Mouse (Mus musculus): Measurements from ENCODE around the gene Kpna3. TPM values are rescaled to one million over a fixed set of nuclear protein-coding genes. Genes with fewer than 3 reads are reported as not detected.
A peak's percentile ranks its signal among the peaks of the same experiment; 100 is the strongest.
"Not testable (repeated sequence)": the region's sequence is repeated elsewhere in the genome, so short reads cannot be mapped to it uniquely, and the experiment has no call there.

Kpna3 gene
- polyA plus RNA-seq (2012; ENCODE audit: insufficient read depth, insufficient read length, missing spikeins): 20.5 and 23.6 TPM in 2 replicates

DNA sequence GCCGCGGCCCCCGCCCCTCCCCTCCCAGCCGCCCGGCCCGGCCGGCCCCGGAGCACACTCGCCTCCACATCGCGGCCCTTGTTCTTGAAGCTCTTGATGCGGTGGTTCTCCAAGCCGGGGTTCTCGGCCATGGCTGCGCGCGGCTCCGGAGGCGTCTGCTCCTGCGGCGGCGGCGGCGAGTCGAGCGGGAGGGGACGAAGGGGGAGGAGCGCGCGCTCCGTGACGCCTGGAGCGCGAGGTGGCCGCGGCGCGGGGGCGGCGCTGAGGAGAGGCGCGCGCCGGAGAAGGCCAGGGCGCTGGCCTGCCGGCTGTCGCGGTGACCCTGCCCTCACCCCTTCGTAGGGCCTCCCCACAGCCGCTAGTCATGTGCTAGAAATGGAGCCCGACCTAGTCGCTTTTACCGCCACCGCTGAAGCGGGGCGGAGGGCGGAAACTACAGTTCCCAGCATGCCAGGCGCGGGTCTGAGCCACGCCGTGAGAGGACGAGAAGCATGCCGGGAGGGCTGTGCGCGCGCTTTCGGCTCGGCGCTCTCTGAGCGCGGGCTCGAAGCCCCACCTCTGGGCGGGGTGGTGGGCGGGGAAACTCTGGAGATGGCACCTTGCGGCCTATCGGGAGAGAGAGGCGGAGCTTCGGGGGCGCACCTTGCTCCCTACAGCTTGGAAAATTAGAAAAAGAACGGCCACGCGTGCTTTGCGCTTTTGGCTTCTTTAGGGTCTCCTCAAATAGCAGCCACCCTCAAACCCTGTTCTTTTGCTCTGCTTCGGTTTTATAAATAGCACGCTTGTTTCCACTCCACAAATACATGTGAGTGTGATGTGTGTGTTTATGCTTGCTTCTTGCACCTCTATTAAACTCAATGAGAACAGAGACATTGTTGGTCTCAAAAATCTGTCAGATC is at the start of gene Kpna3:
TSS of gene Kpna3 (minus strand) at position 214 of the 899 bp plus-strand sequence.
- Histone ChIP-seq H3K27ac (replicated peaks; ENCODE audit: low read depth, low read length) (peak within 1 kb of the TSS; percentile 54; the same call in 1 of the 2 replicates), H3K4me3 (ENCODE audit: insufficient read depth, low read depth, low read length) (peak within 1 kb of the TSS; percentile 68), H3K4me1 (ENCODE audit: control insufficient read depth, insufficient read depth, insufficient read length, low read length) (no peaks in the 10 kb centered on the region)

DNA sequence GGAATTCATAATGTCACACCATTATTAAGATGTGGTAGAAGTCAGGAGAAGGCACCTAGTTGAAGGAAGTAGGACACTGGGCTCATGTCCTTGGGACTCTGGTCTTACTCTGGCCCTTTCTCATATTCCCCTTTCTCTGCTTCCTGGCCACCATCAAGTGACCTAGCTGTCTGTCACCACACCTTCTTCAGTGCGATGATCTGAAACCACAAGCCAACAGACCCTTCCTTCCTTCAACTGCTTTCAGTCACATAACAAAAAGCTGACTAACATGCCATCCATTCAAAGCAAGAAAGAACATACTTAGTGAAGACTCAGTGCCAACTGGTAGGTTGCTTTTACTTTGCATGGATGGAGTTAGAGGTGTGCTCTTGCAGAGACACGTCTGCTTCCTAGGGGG is 20.7 kb upstream of the Kpna3 start:
- no peak overlapping the region for H3K27ac ChIP-seq (replicated peaks; ENCODE audit: low read depth, low read length)
- H3K4me1 ChIP-seq (ENCODE audit: control insufficient read depth, insufficient read depth, insufficient read length, low read length): no peaks in the 10 kb centered on the region; the same call in 1 of the 2 replicates
- H3K4me3 ChIP-seq (ENCODE audit: insufficient read depth, low read depth, low read length): no peak overlapping the region

DNA sequence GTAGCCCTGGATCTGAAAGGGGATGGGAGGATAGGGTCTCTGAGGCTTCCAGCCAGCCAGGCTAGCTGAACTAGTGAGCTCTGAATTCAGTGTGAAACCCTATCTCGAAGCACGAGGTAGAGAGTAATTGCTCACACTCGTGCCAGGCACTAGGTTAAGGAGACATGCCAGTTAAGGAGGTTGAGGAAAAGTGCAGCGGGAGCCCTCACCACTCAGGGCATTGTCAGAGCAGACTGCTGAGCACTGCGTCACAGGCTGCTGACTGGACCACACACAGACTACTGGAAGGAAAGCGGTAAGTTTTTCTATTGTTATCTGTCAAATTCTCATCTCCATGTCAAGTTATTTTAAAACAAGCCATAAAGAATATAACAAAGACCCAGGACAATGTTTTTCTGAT is 17.8 kb upstream of the Kpna3 start:
- H3K4me1 ChIP-seq (ENCODE audit: control insufficient read depth, insufficient read depth, insufficient read length, low read length): peaks cover 7% of the 10 kb centered on the region; the same call in 1 of the 2 replicates
- no peak overlapping the region for H3K4me3 ChIP-seq (ENCODE audit: insufficient read depth, low read depth, low read length)
- no peak overlapping the region for H3K27ac ChIP-seq (replicated peaks; ENCODE audit: low read depth, low read length)

DNA sequence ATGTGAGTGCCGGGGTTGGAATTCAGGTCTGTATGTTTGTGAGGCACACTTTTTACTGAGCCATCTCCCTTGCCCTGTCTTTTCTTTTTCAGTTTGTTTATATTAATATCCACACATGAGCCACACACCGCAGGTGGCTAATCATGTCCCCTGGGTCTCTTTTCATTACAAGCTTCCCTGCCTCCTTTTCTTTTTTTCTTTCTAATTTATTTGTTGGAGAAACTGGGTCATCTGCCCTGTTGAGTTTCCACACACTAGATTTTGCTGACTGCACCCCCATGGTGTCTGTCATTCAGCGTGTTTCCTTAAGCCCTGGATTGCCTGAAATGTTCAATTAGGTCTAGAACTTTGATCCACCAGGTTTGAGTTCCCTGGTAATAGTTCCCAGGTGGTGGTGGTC is 15.9 kb upstream of the Kpna3 start:
- Histone ChIP-seq H3K4me3 (ENCODE audit: insufficient read depth, low read depth, low read length) (no peak overlapping the region), H3K27ac (replicated peaks; ENCODE audit: low read depth, low read length) (no peak overlapping the region), H3K4me1 (ENCODE audit: control insufficient read depth, insufficient read depth, insufficient read length, low read length) (peaks cover 11% of the 10 kb centered on the region; the same call in 1 of the 2 replicates)

DNA sequence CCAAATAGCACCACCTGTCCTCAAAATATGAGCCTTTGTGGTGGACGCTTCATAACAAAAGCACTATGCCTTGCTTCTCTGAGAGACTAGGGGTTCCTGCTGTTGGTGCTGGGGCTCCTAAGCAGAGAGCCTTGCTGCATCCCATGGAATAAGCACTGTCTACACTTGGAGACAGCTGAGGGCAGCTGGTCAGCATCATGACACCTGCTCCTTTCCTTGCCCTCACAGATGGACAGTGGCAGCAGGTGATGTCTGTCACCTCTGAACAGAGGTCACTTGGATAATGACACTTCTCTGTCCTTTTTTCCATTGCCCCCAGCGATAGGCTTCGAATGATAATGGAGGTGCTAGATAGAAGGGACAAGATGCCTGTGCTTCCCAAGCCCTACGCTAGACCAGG is 13.4 kb upstream of the Kpna3 start:
- Histone ChIP-seq H3K4me3 (ENCODE audit: insufficient read depth, low read depth, low read length) (no peak overlapping the region), H3K4me1 (ENCODE audit: control insufficient read depth, insufficient read depth, insufficient read length, low read length) (peaks cover 11% of the 10 kb centered on the region; the same call in 1 of the 2 replicates), H3K27ac (replicated peaks; ENCODE audit: low read depth, low read length) (no peak overlapping the region)

DNA sequence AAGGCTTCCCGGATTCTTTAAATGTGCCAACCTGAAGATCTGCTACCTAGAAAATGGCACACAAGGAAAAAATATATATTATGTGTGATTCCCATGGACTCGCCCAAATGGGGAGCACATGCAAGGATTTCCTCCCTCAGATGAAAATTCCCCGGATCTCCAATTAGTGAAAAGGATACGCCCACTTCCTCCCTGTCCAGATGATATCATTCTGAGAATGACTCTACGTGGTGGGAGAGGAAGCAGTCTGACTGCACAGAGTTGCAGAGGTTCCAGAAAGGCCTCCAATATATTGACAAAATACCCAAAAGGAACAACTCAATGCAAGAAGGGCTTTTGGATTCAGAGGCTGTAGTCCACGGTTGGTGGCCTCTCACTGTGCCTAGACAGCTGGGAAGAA is 12.8 kb upstream of the Kpna3 start:
- no peak overlapping the region for H3K27ac ChIP-seq (replicated peaks; ENCODE audit: low read depth, low read length)
- no peak overlapping the region for H3K4me3 ChIP-seq (ENCODE audit: insufficient read depth, low read depth, low read length)
- peaks cover 11% of the 10 kb centered on the region; the same call in 1 of the 2 replicates for H3K4me1 ChIP-seq (ENCODE audit: control insufficient read depth, insufficient read depth, insufficient read length, low read length)

DNA sequence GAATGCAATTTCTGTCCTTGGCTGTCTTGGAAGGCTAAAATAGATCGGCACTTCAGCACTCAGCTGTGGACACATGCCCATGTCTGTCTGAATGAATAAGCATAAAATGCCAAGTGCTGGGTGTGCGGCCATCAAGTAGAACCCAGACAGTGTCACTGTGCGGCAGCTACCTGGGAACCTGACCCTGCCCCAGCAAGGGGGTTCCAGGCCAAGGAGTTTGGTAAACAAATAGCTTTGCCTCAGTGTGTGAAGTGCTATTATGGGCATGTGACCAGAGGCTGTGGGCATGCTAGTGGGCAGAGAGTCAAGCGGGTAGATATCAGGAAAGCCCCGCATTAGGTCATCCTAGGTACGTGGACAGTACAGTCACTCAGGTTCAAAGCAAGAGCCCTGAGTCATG is 8.1 kb upstream of the Kpna3 start:
- no peak overlapping the region for H3K27ac ChIP-seq (replicated peaks; ENCODE audit: low read depth, low read length)
- H3K4me1 ChIP-seq (ENCODE audit: control insufficient read depth, insufficient read depth, insufficient read length, low read length): peaks cover 7% of the 10 kb centered on the region; the same call in 1 of the 2 replicates
- no peak overlapping the region for H3K4me3 ChIP-seq (ENCODE audit: insufficient read depth, low read depth, low read length)

DNA sequence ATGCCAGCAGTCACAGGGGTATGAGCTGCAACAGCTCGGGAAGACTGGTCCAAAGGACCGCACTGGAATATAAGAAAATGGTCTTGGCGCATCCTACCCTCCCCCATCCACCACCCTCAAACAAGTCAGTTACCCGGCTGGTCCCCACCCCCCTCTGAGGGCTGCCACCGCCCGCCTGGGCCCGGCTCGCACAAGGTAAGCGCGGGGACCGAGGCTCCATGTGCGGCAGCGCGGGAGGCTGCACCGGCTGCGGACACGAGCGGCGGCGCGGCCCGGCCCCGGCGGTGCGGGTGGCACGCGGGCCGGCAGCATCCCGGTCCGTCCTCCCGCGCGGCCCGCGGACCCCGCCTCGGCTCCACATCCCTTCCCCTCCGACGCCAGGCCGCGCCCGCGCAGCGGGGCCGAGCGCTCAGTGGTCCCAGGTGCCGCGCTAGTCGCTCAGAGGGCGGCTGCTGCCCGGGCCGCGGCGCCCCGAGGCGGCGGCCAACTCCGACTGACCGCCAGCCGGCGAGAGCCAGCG is 473 bp downstream of the Kpna3 start:
- Histone ChIP-seq H3K27ac (replicated peaks; ENCODE audit: low read depth, low read length) (0 out of 2 replicates have a peak overlapping the region, but pooled peaks have one; percentile 0), H3K4me1 (ENCODE audit: control insufficient read depth, insufficient read depth, insufficient read length, low read length) (no peaks in the 10 kb centered on the region), H3K4me3 (ENCODE audit: insufficient read depth, low read depth, low read length) (peak overlapping the region; percentile 68)

DNA sequence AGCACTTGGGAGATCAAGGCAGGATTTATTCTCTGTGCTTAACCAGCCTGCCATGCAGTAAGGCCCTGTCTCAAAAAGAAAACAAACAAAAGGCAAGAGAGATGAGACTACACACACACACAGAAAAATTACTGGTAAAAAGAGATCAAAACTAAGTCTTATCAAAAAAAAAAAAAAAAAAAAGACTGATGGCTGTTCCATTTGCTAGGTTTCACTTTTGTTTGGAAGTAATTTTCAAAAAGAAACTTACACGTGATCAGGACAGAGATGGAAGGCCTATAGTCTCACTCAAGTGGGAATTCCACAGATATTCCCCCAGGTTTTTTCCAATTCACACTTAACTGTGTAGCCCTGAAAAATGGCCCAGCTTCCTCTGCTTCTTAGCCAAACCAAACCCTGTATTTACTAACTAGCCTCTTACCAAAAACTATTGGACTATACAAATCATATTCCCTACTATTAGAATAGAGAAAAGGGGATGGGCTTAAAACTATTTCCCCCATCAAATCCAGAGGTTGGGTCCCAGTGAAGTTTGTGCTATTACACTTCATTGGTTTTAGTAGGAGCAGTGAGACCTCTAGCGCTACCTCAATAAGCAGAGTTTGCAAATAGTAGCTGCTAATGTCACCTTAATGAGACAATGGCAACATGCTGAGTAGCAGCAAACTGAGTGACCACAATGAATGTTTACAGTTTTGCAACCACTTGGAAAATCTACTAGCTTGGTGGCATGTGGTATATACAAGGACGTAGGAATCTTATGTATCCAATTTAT is 1.3 kb downstream of the Kpna3 start:
- Histone ChIP-seq H3K4me1 (ENCODE audit: control insufficient read depth, insufficient read depth, insufficient read length, low read length) (no peaks in the 10 kb centered on the region), H3K4me3 (ENCODE audit: insufficient read depth, low read depth, low read length) (peak overlapping the region; percentile 68; the same call in 1 of the 2 replicates), H3K27ac (replicated peaks; ENCODE audit: low read depth, low read length) (no peak overlapping the region)

DNA sequence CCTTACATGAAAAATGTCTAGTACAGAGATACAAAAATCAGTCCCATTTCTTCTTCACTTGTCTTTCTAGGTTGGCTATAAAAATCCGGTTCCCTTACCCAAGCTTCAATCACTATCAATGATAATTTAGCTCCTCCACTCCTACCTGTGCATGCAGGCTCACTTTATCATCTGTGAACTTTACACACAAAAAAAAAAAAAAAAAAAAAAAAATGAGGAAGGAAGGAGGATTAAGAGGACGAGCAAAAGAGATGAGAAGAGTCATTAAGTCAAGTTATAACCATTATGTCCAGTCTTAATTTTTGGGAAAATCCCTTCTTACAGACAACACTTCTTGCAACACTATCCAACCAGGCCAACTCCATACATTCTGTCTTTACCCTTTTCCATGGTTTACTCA is 2.8 kb downstream of the Kpna3 start:
- Histone ChIP-seq H3K27ac (replicated peaks; ENCODE audit: low read depth, low read length) (no peak overlapping the region), H3K4me3 (ENCODE audit: insufficient read depth, low read depth, low read length) (no peak overlapping the region), H3K4me1 (ENCODE audit: control insufficient read depth, insufficient read depth, insufficient read length, low read length) (no peaks in the 10 kb centered on the region)

DNA sequence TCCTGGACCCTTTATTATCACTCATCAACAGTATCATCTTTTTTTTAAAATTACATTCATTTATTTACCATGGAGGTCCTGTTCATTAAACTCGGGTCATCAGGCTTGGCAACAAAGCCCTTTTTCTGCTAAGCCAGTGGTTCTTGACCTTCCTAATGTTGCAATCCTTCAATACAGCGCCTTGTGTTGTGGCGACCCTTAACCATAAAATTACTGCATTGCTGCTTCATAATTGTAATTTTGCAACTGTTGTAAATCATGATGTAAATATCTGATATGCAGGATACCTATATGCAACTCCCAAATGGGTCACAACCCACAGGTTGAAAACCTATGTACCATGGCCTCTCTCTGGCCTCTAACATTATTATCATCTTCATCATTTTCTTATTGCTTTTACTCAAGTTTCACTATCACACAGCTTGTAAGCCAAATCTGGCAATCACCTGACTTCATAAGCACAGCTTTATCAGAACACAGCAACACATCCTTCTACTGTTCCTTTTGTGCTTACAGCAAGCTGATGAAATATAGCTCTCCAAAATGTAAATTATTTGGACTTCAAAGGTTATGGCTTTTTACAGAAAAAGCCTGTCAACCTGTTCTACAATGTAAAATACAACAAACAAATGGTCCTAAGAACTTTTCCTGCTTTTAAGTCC is 11.4 kb downstream of the Kpna3 start:
- H3K4me1 ChIP-seq (ENCODE audit: control insufficient read depth, insufficient read depth, insufficient read length, low read length): peaks cover 2% of the 10 kb centered on the region; the same call in 1 of the 2 replicates
- H3K27ac ChIP-seq (replicated peaks; ENCODE audit: low read depth, low read length): no peak overlapping the region
- no peak overlapping the region for H3K4me3 ChIP-seq (ENCODE audit: insufficient read depth, low read depth, low read length)

DNA sequence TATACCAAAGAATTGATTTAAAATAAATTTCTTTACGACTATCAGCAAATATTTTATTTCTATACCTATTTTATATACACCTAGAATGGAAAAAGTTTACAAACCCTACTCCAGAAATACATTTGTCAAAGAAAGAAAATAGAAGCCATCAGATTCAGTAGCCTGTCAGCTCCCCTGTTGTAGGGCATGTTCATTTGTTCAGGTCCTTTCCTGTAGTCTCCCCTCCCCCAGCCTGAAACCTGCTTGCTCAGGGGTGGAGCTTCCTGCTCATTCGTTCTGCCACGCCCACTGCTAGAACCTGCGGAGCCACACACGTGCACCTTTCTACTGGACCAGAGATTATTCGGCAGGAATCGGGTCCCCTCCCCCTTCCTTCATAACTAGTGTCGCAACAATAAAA is 12.6 kb downstream of the Kpna3 start:
- not testable (repeated sequence) for H3K4me3 ChIP-seq (ENCODE audit: insufficient read depth, low read depth, low read length); H3K27ac ChIP-seq (replicated peaks; ENCODE audit: low read depth, low read length); H3K4me1 ChIP-seq (ENCODE audit: control insufficient read depth, insufficient read depth, insufficient read length, low read length)

DNA sequence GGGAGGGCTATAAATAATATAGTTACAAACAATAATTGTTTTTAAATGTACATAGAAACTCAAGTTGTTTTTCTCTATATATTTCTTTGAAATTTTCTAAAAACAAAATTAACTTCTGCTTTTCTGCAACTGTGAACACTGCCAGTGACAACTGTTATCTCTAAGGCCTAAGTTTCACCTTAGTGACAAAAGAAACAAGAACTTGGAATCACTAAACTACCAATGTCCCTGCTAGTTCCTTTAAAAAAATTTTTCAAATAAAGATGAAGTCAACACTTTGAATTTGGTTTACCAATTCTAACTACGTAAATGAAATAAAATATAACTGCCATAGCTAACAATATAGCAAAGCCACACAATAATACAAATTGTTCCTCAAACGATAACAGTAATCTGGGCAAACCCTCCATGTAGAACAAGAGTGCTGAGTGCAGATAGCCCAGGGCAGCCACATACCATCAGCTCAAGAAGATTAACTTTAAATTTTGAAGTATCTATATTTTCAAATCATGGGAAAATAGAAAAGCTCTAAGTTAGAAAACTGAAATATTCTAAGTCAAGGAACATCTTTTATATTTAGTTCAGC is 14.5 kb downstream of the Kpna3 start:
- H3K4me3 ChIP-seq (ENCODE audit: insufficient read depth, low read depth, low read length): no peak overlapping the region
- no peak overlapping the region for H3K27ac ChIP-seq (replicated peaks; ENCODE audit: low read depth, low read length)
- peaks cover 4% of the 10 kb centered on the region; the same call in 1 of the 2 replicates for H3K4me1 ChIP-seq (ENCODE audit: control insufficient read depth, insufficient read depth, insufficient read length, low read length)

DNA sequence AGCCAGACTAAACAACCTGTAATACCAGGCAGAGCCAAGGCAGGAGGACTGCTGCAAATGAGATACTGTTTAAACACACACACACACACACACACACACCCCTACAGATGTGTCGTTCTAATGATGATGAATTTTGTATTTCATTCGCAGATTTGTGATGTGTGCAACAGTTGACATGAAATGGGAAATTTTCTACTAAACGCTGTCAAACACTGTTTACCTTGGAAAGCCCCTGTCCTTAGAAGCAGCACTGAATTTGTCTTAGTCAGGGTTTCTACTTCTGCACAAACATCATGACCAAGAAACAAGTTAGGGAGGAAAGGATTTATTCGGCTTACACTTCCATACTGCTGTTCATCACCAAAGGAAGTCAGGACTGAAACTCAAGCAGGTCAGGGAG is 24.0 kb downstream of the Kpna3 start:
- H3K27ac ChIP-seq (replicated peaks; ENCODE audit: low read depth, low read length): no peak overlapping the region
- no peak overlapping the region for H3K4me3 ChIP-seq (ENCODE audit: insufficient read depth, low read depth, low read length)
- peaks cover 8% of the 10 kb centered on the region; the same call in 1 of the 2 replicates for H3K4me1 ChIP-seq (ENCODE audit: control insufficient read depth, insufficient read depth, insufficient read length, low read length)

Data from brown adipose tissue, adult 24 weeks (tissue).